Mouse (Mus musculus): ENCODE results near the gene Ctnnal1. TPM values are rescaled to one million over a fixed set of nuclear protein-coding genes. Genes with fewer than 3 reads are reported as not detected.
A peak's percentile ranks its signal among the peaks of the same experiment; 100 is the strongest.
"Not testable (repeated sequence)": the region's sequence is repeated elsewhere in the genome, so short reads cannot be mapped to it uniquely, and the experiment has no call there.

The Ctnnal1 gene
- polyA plus RNA-seq, 1 experiment from 2014 or later: 16.5 TPM

DNA sequence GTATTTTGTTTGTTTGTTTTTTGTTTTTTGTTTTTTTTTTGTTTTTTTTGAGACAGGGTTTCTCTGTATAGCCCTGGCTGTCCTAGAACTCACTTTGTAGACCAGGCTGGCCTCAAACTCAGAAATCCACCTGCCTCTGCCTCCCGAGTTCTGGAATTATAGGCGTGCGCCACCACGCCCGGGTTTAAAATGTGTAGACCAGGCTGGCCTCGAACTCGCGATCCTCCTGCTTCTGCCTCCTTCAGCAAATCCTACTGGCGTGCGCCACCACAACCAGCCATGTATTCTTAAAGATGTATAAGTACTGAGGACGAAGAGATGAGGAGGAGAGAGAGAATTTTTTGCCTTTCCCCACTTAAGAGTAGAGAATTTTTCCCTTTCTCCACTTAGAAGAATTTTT, 5.6 kb upstream of the Ctnnal1 start:
- 95% methylated on average over 11 of the region's 11 CpGs for WGBS
- H3K27ac ChIP-seq (ENCODE audit: low read depth, low read length): not testable (repeated sequence)

DNA sequence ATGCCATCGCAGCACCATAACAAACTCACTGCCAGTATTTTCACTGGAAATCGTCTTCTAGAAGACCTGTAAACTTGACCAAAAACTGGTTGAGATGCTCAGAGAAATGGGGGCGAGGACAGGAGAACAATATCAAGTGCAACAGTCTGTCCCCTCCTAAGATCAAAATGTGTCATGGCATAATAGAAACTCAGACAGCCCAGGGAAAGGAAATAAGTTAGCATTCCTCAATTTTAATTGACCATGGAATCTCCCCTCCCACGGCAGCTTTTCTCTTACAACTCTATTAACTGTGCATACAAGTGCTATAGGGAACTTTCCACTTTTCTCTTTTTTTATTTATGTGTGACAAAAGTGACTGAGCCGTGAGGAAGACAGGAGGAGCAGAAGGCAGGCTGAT, 2.8 kb upstream of the Ctnnal1 start:
- no peaks in the 10 kb centered on the region for H3K27me3 ChIP-seq (replicated peaks; ENCODE audit: control insufficient read depth, insufficient read depth, low read length)
- H3K4me1 ChIP-seq (replicated peaks; ENCODE audit: control insufficient read depth, insufficient read depth, low read length): peaks cover 8% of the 10 kb centered on the region
- H3K36me3 ChIP-seq (ENCODE audit: control insufficient read depth, insufficient read depth, low read length): no peaks in the 10 kb centered on the region
- no peak overlapping the region for H3K27ac ChIP-seq (ENCODE audit: low read depth, low read length)
- H3K9me3 ChIP-seq (ENCODE audit: control insufficient read depth, low read length): no peaks in the 10 kb centered on the region; the same call in 1 of the 2 replicates
- no peak overlapping the region for H3K4me3 ChIP-seq (ENCODE audit: low read depth, low read length)
- DNase-seq (ENCODE audit: low spot score) (no peak), ATAC-seq (replicated peaks; ENCODE audit: low FRiP score) (no peak)
- no peak overlapping the region for H3K4me2 ChIP-seq
- 84% methylated on average over 5 of the region's 5 CpGs for WGBS
- no peak overlapping the region for H3K9ac ChIP-seq (ENCODE audit: low read depth, low read length)

More for the DNA sequence above, 5.6 kb upstream of the Ctnnal1 start:
- not testable (repeated sequence) for H3K4me3 ChIP-seq (ENCODE audit: low read depth, low read length); H3K9me3 ChIP-seq (ENCODE audit: control insufficient read depth, low read length); H3K36me3 ChIP-seq (ENCODE audit: control insufficient read depth, insufficient read depth, low read length); DNase-seq (ENCODE audit: low spot score); H3K9ac ChIP-seq (ENCODE audit: low read depth, low read length); H3K4me2 ChIP-seq; H3K27me3 ChIP-seq (replicated peaks; ENCODE audit: control insufficient read depth, insufficient read depth, low read length); H3K4me1 ChIP-seq (replicated peaks; ENCODE audit: control insufficient read depth, insufficient read depth, low read length); ATAC-seq (replicated peaks; ENCODE audit: low FRiP score)

GRCm38 (mm10) chr4:56865971-56866370, 983 bp upstream of the Ctnnal1 start:
- H3K36me3 ChIP-seq (ENCODE audit: control insufficient read depth, insufficient read depth, low read length): no peaks in the 10 kb centered on the region
- no peaks in the 10 kb centered on the region for H3K9me3 ChIP-seq (ENCODE audit: control insufficient read depth, low read length)
- H3K27me3 ChIP-seq (replicated peaks; ENCODE audit: control insufficient read depth, insufficient read depth, low read length): no peaks in the 10 kb centered on the region
- WGBS: 66% methylated on average over 4 of the region's 4 CpGs
- no peak overlapping the region for H3K9ac ChIP-seq (ENCODE audit: low read depth, low read length)
- no peak overlapping the region for H3K4me2 ChIP-seq
- no peak for DNase-seq (ENCODE audit: low spot score)
- H3K4me3 ChIP-seq (ENCODE audit: low read depth, low read length): no peak overlapping the region
- H3K4me1 ChIP-seq (replicated peaks; ENCODE audit: control insufficient read depth, insufficient read depth, low read length): peaks cover 8% of the 10 kb centered on the region
- ATAC-seq (replicated peaks; ENCODE audit: low FRiP score): no peak
- no peak overlapping the region for H3K27ac ChIP-seq (ENCODE audit: low read depth, low read length)

- peaks cover 10% of the 10 kb centered on the region for H3K4me1 ChIP-seq (replicated peaks; ENCODE audit: control insufficient read depth, insufficient read depth, low read length)
- peak overlapping the region; percentile 84 for H3K4me3 ChIP-seq (ENCODE audit: low read depth, low read length)
- peak overlapping the region; percentile 96 for H3K4me2 ChIP-seq
- no peaks in the 10 kb centered on the region for H3K36me3 ChIP-seq (ENCODE audit: control insufficient read depth, insufficient read depth, low read length)
- peak overlapping the region; percentile 74 for H3K27ac ChIP-seq (ENCODE audit: low read depth, low read length)
- no peaks in the 10 kb centered on the region for H3K9me3 ChIP-seq (ENCODE audit: control insufficient read depth, low read length)
- DNase-seq (ENCODE audit: low spot score) (peak; percentile 59), ATAC-seq (replicated peaks; ENCODE audit: low FRiP score) (peak; percentile 35)
- peak overlapping the region; percentile 90 for H3K9ac ChIP-seq (ENCODE audit: low read depth, low read length)
- H3K27me3 ChIP-seq (replicated peaks; ENCODE audit: control insufficient read depth, insufficient read depth, low read length): no peaks in the 10 kb centered on the region
- WGBS: under 1% methylated on average over 49 of the region's 49 CpGs
Observed at GRCm38 (mm10) chr4:56864417-56865001, 479 bp downstream of the Ctnnal1 start.

- H3K36me3 ChIP-seq (ENCODE audit: control insufficient read depth, insufficient read depth, low read length): no peaks in the 10 kb centered on the region
- H3K27ac ChIP-seq (ENCODE audit: low read depth, low read length): no peak overlapping the region
- H3K9ac ChIP-seq (ENCODE audit: low read depth, low read length): peak overlapping the region; percentile 90
- H3K4me1 ChIP-seq (replicated peaks; ENCODE audit: control insufficient read depth, insufficient read depth, low read length): peaks cover 10% of the 10 kb centered on the region
- ATAC-seq (replicated peaks; ENCODE audit: low FRiP score): no peak
- H3K9me3 ChIP-seq (ENCODE audit: control insufficient read depth, low read length): no peaks in the 10 kb centered on the region
- peak overlapping the region; percentile 84 for H3K4me3 ChIP-seq (ENCODE audit: low read depth, low read length)
- 65% methylated on average over 4 of the region's 4 CpGs for WGBS
- H3K27me3 ChIP-seq (replicated peaks; ENCODE audit: control insufficient read depth, insufficient read depth, low read length): no peaks in the 10 kb centered on the region
- no peak for DNase-seq (ENCODE audit: low spot score)
- peak overlapping the region; percentile 96 for H3K4me2 ChIP-seq
Observed at GRCm38 (mm10) chr4:56864016-56864415, 972 bp downstream of the Ctnnal1 start.

- Histone ChIP-seq H3K9ac (ENCODE audit: low read depth, low read length) (no peak overlapping the region), H3K4me2 (no peak overlapping the region), H3K27me3 (replicated peaks; ENCODE audit: control insufficient read depth, insufficient read depth, low read length) (no peaks in the 10 kb centered on the region), H3K9me3 (ENCODE audit: control insufficient read depth, low read length) (no peaks in the 10 kb centered on the region), H3K36me3 (ENCODE audit: control insufficient read depth, insufficient read depth, low read length) (no peaks in the 10 kb centered on the region), H3K4me3 (ENCODE audit: low read depth, low read length) (no peak overlapping the region), H3K4me1 (replicated peaks; ENCODE audit: control insufficient read depth, insufficient read depth, low read length) (peaks cover 10% of the 10 kb centered on the region), H3K27ac (ENCODE audit: low read depth, low read length) (no peak overlapping the region)
- ATAC-seq (replicated peaks; ENCODE audit: low FRiP score) (no peak), DNase-seq (ENCODE audit: low spot score) (no peak)
- 63% methylated on average over 4 of the region's 4 CpGs for WGBS
Observed at GRCm38 (mm10) chr4:56861551-56861950, 3.4 kb downstream of the Ctnnal1 start.

GRCm38 (mm10) chr4:56858733-56859132, 6.3 kb downstream of the Ctnnal1 start:
- H3K4me1 ChIP-seq (replicated peaks; ENCODE audit: control insufficient read depth, insufficient read depth, low read length): peaks cover 7% of the 10 kb centered on the region
- DNase-seq (ENCODE audit: low spot score): no peak
- H3K9ac ChIP-seq (ENCODE audit: low read depth, low read length): no peak overlapping the region
- no peak overlapping the region for H3K27ac ChIP-seq (ENCODE audit: low read depth, low read length)
- H3K36me3 ChIP-seq (ENCODE audit: control insufficient read depth, insufficient read depth, low read length): no peaks in the 10 kb centered on the region
- H3K9me3 ChIP-seq (ENCODE audit: control insufficient read depth, low read length): no peaks in the 10 kb centered on the region
- 74% methylated on average over 9 of the region's 9 CpGs for WGBS
- no peaks in the 10 kb centered on the region for H3K27me3 ChIP-seq (replicated peaks; ENCODE audit: control insufficient read depth, insufficient read depth, low read length)
- no peak overlapping the region for H3K4me3 ChIP-seq (ENCODE audit: low read depth, low read length)
- no peak overlapping the region for H3K4me2 ChIP-seq
- ATAC-seq (replicated peaks; ENCODE audit: low FRiP score): no peak

GRCm38 (mm10) chr4:56856371-56856949, 8.5 kb downstream of the Ctnnal1 start:
- Histone ChIP-seq H3K36me3 (ENCODE audit: control insufficient read depth, insufficient read depth, low read length) (no peaks in the 10 kb centered on the region), H3K4me1 (replicated peaks; ENCODE audit: control insufficient read depth, insufficient read depth, low read length) (0 out of 2 replicates have a peak, but pooled peaks cover 2% of the 10 kb centered on the region), H3K9ac (ENCODE audit: low read depth, low read length) (no peak overlapping the region), H3K27ac (ENCODE audit: low read depth, low read length) (no peak overlapping the region), H3K4me3 (ENCODE audit: low read depth, low read length) (no peak overlapping the region), H3K9me3 (ENCODE audit: control insufficient read depth, low read length) (no peaks in the 10 kb centered on the region), H3K4me2 (no peak overlapping the region), H3K27me3 (replicated peaks; ENCODE audit: control insufficient read depth, insufficient read depth, low read length) (no peaks in the 10 kb centered on the region)
- DNase-seq (ENCODE audit: low spot score) (no peak), ATAC-seq (replicated peaks; ENCODE audit: low FRiP score) (no peak)
- WGBS: 88% methylated on average over 8 of the region's 8 CpGs

DNA sequence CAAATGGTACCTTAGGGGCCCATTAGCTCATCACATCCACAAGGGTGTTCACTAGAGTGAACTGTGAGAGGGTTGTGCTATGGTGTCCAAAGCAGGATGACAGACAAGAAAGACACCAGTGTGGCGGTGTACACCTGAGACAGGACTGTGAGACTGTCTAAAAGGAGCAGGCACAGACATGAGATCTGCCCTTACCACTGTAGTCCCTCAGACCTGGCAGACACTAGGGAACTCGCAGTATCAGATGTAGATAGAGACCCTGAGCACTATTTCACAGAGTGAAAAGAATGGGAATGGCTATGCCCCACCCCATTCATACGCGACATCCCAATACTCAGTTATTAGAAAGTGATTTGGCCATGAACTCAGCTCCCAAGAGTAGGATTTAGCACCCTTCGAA, 9.1 kb downstream of the Ctnnal1 start:
- H3K4me1 ChIP-seq (replicated peaks; ENCODE audit: control insufficient read depth, insufficient read depth, low read length): peaks cover 2% of the 10 kb centered on the region; the same call in 1 of the 2 replicates
- no peak overlapping the region for H3K4me2 ChIP-seq
- H3K27ac ChIP-seq (ENCODE audit: low read depth, low read length): no peak overlapping the region
- H3K9ac ChIP-seq (ENCODE audit: low read depth, low read length): no peak overlapping the region
- WGBS: 92% methylated on average over 5 of the region's 5 CpGs
- H3K36me3 ChIP-seq (ENCODE audit: control insufficient read depth, insufficient read depth, low read length): no peaks in the 10 kb centered on the region
- no peaks in the 10 kb centered on the region for H3K27me3 ChIP-seq (replicated peaks; ENCODE audit: control insufficient read depth, insufficient read depth, low read length)
- DNase-seq (ENCODE audit: low spot score) (no peak), ATAC-seq (replicated peaks; ENCODE audit: low FRiP score) (no peak)
- H3K4me3 ChIP-seq (ENCODE audit: low read depth, low read length): no peak overlapping the region
- no peaks in the 10 kb centered on the region for H3K9me3 ChIP-seq (ENCODE audit: control insufficient read depth, low read length)

All from liver, embryonic 11.5 days (tissue).